Mouse (Mus musculus): Measurements from ENCODE around the gene Exoc6.

DNA sequence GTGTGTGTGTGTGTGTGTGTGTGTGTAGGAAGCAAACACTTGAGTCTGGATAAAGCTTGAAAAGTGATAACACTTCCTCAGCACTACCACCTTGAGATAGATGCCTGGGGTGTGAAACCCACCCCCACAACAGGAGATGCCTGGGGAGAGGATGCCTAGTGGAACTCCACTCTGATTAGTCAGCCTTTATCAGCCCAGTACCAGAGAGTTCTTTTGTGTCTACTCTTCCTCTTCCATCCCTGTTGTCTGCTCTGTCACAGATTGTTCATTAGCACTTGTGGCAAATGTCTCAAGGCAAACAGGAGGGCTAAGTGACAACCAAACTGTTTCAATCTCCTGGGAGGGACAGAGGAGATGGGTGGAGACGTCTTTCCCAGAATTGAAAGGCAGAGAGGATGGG lies 168.9 kb downstream of the Exoc6 start:
- no peak for TF ChIP-seq CTCF (IDR thresholded peaks at IDR 0.05; ENCODE audit: low read depth, low read length)
- TF ChIP-seq POLR2A (IDR thresholded peaks at IDR 0.05; ENCODE audit: extremely low read depth, insufficient read depth, low read length): no peak
